Mouse (Mus musculus) cerebellum, adult (tissue): ENCODE measurements around the gene Zfp580.
A peak's percentile ranks its signal among the peaks of the same experiment; 100 is the strongest.
"Not testable (repeated sequence)": the region's sequence is repeated elsewhere in the genome, so short reads cannot be mapped to it uniquely, and the experiment has no call there.

Source experiments
- ATAC-seq: cut with Nextera tagmentation; 2 replicates; pipeline ENCODE4 v1.9.2; 2017; ENCODE audit warnings: mild to moderate bottlenecking, moderate library complexity, mixed read lengths; ENCODE audit not compliant: insufficient number of reproducible peaks, low FRiP score, low TSS enrichment

Gene Zfp580

DNA sequence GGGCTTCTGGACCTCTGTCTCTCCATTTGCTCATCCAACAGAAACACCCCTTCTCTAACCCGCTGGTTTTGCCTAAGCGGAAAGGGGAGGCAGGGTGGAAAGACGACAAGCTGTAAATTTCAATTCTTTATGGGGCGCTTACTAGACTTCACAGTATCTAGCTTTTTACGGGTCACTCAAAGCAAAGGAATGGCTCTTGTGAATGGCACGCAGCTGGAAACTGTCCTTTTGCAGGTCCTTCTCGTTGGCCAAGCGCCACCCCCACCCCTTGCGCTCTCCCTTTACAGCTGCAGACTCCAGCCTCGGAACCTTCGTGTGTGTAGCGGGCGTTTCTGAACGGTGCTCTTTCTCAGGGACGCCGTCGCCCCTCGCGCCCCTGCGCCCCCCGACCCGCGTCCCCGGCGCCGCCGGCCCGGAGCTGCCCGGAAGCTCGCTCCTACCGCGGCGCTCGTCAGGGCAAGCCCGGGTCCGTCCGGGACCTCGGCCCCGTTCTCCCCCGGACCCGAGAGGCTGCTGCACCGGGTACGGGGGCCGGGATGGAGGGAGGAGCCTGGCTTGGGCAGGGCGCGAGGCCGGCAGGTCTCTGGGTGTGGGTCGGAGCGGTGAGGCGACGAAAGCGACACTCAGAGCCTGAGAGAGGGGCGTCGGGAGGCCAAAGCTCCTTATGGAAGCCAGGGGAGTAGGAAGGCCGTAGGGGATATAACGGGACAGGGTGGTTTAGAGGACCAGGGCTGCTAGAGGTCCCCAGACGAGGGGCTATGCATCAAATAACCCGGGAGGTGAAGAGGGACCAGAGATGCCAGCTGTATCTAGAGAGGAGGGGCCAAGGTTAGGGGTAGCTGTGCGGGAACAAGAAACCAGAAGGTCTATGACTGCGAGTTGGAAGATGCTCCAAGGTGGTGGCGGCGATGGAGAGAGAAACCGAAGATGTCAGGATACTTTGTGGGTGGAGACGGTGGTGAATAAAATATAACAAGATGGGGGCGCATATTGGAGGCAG, at the start of gene Zfp580:
Gene Zfp580, plus strand, starts transcription at position 346 of the 1,000 bp plus-strand sequence.
- peak; percentile 61; the same call in 1 of the 2 replicates for ATAC-seq

DNA sequence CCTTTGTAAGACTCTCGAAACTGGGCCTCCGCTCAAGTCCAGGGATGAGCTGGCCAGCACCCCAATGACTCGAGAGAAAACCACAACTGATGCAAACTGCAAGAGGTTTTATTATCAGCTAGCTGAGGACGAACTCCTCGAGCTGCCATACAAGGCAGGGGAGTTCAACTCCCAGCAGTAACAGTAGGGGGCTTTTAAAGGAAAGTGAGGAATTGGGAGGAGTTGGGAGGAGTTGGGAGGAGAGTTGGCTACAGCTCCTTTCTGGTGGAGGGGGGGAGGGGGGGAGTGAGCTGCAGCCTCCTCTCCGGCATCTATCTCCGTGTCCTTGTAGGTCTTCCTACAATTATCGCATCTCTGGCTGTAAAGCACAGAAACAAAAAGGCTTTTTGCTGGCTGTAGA, 48.5 kb upstream of the Zfp580 start:
- not testable (repeated sequence) for ATAC-seq

DNA sequence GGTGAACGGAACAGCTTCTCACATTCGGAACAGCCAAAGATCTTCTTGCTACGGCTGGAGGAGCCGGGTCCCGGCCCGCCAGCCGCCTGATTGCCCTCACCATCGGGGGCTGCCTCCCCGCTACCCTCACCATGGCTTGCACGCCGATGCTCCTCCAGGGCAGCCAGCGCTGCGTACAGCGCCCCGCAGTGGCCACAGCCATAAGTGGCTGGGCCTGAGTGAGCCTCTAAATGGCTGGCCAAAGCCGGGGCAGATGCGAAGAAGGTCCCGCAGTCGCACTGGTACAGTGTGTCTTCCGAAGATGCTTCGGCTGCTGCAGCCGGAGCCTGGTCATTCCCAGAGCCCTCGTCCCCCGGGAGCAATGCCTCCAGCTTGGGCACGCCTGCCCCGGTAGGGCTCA, 43.1 kb upstream of the Zfp580 start:
- no peak for ATAC-seq

DNA sequence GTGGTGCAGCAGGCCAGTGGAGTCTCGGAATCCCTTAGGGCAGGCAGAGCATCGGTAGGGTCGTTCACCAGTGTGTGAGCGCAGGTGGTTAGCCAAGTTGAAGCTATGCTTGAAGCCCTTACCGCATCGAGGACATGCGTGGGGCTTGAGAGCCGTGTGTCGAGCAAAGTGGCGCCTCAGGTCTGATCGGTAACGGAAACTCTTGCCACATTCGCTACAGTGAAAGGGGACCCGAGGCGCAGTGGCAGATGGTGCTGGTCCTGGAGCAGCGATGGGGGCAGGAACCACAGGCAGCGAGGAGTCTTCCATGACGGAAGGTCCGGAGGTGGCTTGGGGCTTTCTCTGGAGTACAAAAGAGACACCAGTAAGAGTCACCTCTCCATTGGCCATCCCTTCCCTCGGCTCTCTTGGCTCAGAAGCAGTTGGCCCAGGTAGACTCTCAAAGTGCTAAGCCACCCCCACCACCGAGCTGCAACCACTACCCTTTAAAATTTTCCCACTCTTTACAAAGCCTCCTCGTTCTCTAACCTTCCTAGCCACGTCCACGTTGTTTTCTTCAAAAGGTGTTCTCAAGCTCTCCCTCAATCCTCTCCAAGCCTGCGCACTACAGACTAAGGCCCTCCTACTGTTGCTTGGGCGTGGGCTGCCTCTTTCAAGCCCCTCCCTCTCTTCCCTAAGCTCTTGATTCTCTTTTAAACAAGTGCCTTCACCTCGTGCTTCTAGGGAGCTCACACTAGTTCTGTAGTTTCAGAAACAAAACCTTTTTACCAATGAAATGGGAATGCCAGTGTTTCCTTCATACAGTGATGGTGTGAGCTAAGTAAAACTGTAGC, 38.4 kb upstream of the Zfp580 start:
- ATAC-seq, result no peak

DNA sequence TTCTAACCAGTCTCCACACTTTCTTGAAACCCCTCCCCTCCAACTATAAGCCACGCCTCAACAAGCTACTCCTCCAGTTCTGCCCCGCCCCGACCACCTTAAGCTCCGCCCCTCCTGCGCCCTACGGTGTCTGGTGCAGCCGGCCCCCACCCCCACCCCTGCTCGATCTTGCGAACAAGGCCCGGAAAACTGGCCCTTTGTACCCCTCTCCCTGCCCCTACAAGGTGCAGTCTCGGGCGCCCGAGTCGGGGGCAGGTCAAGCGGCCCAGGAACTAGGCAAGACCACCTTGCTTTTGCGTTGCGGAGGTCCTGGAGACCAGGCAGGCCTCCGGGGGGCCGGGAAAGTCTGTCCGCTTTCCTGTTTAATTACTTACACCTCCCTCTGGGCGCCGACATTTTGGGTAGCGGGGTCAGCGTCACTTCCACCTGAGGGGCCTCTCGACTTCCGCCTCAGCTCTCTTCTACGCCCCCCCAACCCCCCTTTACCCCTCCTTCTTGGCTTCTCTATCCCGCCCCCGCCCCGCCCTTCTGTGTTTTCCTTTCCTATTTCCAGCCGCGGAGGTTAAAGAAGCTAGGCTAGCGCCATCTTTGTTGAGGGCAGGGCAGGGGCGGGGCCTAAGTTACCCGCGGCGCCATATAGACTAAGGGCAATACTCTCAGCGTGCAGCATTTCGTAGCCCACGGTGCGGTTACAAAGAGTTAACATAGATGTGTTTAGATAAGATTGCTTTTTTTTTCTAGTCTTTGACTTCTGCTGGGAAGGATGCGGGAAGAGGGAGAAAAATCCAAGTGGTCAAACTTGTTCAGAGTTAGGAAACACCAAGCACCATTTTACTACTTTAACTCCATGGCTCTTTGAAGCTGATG, 36.9 kb upstream of the Zfp580 start, which contains the start of the genes Zfp524 and Fiz1:
Gene Zfp524, plus strand, starts transcription at position 165 of the 867 bp plus-strand sequence.
Gene Fiz1, minus strand, starts transcription at position 447 of the 867 bp plus-strand sequence.
- ATAC-seq, result peak; percentile 36; the same call in 1 of the 2 replicates

DNA sequence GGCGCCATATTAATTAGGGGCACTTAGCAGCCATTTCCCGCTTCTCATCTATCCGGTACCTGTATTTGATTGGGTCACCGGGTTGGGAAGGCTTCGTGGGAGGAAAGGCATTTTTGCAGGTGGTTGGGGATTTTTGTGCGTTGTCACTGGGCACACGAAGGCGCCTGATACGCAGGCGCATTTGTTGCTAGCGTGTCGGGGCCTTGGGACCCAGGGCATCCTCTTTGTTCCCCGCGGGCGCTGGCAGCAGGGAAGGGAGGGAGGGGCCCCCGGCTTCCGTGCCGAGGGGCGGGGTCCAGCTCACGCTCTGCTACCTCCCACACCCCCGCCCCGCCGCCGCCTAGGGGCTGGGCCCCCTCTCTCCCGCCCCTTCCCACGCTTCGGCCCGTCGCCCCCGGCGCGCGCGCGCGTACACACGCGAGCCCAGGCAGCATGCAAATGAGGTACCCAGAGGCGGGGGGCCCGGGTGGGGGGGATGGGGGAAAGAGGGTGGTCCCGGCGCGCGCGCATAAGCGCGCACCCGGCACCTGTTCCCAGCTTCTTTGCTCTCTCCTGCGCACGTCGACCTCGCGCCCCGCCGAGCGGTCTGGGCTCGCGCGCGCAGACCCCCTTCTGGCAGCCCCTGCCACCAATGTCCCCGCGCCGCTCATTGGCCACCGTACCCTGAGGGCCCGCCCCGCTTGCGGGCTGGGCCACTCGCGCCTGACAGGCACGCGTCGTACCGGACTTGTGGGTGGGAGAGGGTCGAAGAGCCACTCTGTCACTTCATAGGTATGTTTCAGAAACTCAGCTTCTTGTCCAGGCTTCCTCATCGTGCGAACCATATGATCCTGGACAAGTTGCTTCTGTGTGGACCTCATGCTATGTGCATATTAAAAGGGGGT, 36.0 kb upstream of the Zfp580 start, which contains the start of gene Gm44973:
Gene Gm44973, plus strand, starts transcription at position 379 of the 884 bp plus-strand sequence.
- peak; percentile 81 for ATAC-seq

DNA sequence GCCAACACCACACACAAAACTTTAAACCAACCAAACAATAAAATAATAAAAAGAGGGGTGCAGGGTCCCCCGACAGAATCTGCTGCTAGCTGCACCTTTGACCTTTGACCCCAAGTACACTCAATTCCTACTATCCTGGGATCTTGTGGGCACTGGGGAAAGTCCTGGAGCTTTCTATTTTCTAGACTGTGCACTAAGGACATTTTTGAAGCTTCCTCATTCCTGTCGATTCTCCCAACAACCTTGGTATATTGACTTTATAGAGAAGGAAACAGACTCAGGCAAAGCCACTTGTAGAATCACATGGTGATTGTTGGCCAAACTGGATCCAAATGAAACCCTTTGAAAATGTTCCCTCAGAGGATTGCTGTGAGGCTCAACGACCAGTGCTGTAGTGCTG, 35.3 kb upstream of the Zfp580 start:
- no peak for ATAC-seq

DNA sequence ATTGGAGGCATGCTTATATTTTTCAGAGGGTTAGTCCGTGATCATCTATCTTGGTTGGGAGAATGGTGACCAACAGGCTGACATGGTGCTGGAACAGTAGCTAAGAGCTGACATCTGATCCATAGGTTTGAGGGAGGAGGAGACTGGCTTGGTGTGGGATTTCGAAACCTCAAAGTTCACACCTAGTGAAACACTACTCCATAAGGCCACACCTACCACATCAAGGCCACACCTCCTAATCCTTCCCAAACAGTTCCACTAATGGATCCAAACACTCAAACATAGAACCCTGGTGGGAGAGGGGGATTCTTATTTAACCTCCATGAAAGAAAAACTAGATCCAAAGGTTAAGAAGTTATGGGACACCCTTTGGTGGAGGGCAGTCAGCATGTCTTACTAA, 34.4 kb upstream of the Zfp580 start:
- no peak for ATAC-seq

DNA sequence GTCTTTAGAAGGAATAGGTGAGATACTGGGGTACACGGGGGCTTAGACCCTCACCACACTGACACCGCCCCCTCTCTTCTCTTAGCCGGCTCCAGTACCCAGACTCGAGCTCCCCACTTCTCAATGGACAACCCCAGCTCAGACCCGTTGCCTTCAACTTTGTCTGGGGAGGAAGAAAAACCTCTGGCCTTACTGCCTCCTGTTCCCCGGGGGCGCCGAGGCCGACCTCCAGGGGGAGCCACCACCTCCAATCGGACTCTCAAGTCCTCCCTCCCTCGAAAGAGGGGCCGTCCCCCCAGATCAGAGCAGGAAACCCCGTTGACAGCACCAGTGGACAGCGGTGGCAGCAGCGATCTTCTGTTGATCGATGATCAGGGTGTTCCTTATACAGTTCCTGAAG, 34.0 kb upstream of the Zfp580 start:
- ATAC-seq, result no peak

DNA sequence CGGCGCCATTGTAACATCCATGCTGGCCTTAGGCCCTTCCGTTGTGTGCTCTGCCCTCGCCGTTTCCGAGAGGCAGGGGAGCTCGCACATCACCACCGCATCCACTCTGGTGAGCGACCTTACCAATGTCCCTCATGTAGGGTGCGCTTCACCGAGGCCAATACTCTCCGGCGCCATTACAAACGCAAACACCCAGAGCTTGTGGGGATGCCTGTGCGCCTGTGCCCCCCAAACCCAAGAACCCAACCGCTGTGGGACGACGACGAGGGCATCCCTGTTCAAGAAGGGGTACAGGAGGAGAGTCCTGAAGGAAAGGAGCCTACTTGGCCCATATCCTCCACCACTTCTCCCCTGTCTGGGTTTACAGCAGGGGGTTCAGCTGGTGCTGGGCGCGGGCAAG, 33.4 kb upstream of the Zfp580 start:
- ATAC-seq, result no peak

DNA sequence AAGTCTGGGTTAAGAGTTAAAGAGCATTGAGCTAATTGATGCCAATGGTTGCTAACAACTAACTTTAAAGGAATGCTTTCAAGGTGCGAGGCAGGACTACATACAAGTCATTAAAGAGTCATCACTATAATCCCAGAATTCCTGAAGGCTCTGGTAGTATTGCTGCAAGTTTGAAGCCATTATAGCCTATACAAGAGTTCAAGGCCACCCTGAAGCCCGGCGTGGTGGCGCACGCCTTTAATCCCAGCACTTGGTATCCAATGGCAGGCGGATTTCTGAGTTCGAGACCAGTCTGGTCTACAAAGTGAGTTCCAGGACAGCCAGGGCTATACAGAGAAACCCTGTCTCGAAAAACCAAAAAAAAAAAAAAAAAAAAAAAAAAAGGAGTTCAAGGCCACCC, 31.8 kb upstream of the Zfp580 start:
- not testable (repeated sequence) for ATAC-seq

DNA sequence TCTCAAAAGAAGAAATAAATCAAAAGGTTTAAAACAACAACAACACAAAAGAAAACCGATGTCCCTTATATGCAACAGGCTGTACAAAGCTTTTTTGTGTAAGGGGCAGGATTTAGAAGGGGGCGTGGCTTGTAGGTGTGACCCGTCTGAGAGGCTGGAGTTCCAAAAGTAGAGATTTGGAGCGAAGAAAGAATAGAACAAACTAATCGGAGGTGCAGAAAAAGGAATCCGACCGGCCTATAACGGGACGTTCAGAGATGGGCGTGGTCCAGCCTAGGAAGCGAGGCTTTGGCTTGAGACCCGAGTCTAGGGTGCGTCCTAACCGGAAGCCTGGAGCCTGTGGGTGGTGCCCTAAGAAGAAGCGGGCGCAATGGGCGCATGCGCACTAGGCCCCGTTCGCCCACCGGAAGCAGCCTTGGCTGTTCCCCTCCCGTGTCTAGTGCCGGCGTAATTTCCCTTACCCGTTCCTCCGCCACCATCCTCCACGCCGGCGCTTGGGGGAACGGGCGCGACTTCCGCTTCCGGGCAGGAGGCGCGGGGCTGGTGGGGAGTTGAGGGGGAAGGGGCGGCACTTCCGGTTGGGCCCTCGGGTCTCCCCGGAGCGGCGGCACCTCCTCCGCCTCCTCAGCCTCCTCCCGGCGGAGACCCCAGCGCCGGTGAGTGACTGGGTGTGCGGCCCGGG, 31.2 kb upstream of the Zfp580 start, which contains the start of the genes Zfp865 and Ccdc106:
Gene Zfp865, plus strand, starts transcription at position 377 of the 682 bp plus-strand sequence.
Gene Ccdc106, plus strand, starts transcription at position 554 of the 682 bp plus-strand sequence.
- peak; percentile 72 for ATAC-seq

DNA sequence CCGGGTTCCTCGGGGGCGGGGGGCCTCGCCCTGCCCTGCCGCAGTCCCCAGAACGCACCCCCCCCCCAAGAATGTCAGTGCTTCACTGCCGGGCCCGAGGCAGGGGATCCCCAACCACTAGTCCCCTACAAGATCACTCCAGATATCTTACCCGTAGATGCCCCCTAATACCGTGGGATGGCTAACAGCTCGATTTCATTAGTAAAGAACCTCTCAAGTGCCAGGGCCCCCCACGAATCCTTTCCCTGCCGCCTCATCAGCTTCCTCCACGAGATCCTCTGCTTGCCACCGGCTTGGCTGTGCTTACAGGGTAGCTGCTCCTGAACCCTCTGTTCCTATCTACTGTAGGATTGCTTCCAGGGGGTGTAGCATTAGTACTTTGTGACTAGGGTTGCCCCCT, 30.7 kb upstream of the Zfp580 start:
- ATAC-seq, result 0 out of 2 replicates have a peak, but pooled peaks have one; percentile 4

DNA sequence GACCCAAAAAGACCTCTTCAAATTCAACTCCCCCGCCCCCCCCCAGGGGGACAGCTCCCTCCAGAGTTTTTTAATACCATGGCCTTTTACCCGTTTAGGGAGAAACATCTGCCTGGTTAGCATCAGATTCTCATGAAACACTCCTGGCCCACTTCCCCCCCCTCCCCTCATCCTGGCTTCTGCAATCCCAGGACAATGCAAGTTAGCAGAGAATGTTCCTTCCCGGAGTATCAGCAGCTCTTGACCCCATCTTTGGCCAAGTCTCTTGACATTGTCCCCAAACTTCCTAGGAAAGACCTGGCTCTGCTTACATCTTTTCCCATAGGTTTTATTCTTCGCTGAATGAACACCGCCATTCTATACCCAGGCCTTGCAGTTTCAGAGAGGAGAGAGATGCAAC, 30.1 kb upstream of the Zfp580 start:
- ATAC-seq, result no peak

DNA sequence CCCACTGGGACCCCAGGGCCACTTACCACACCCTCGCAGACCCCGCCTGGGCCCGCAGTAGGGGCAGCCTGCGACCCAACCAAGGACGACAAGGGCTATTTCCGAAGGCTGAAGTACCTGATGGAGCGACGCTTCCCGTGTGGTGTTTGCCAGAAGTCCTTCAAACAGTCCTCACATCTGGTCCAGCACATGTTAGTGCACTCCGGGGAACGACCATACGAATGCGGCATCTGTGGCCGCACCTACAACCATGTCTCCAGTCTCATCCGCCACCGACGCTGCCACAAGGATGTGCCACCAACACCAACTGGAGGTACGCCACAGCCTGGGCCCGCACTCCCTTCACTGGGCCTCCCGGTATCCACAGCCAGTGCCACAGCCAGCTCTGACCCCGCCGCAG, 21.8 kb upstream of the Zfp580 start:
- ATAC-seq, result no peak

DNA sequence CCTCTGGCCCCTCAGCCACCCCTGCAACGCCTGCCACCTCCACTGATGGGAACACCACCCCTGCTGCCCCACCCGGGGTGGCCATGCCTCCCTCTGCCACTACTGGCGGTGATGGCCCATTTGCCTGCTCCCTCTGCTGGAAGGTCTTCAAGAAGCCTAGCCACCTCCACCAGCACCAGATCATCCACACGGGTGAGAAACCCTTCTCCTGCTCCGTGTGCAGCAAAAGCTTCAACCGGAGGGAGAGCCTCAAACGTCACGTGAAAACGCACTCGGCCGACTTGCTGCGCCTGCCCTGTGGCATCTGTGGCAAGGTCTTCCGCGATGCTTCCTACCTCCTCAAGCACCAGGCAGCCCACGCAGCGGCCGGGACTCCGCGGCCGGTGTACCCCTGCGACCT, 21.4 kb upstream of the Zfp580 start:
- ATAC-seq, result no peak

DNA sequence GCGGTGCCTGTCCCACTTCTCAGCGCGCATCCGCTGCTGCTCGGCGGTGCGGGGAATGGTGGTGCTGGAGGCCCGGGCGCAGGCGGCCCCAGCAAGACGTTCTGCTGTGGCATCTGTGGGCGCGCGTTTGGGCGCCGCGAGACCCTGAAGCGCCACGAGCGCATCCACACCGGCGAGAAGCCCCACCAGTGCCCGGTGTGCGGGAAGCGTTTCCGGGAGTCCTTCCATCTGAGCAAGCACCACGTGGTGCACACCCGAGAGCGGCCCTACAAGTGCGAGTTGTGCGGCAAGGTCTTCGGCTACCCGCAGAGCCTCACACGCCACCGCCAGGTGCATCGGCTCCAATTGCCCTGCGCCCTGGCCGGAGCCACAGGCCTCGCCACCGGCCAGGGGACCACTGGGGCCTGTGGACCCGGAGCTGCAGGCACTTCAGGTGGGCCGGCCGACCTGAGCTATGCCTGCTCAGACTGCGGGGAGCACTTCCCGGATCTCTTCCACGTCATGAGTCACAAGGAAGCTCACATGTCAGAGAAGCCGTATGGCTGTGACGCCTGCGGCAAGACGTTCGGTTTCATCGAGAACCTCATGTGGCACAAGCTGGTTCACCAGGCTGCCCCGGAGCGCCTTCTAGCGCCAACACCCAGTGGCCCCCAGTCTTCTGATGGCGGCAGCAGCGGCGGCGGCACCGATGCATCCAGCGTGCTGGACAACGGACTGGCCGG, 20.6 kb upstream of the Zfp580 start:
- no peak for ATAC-seq
